Mouse (Mus musculus): ENCODE results near the gene Ampd2.

DNA sequence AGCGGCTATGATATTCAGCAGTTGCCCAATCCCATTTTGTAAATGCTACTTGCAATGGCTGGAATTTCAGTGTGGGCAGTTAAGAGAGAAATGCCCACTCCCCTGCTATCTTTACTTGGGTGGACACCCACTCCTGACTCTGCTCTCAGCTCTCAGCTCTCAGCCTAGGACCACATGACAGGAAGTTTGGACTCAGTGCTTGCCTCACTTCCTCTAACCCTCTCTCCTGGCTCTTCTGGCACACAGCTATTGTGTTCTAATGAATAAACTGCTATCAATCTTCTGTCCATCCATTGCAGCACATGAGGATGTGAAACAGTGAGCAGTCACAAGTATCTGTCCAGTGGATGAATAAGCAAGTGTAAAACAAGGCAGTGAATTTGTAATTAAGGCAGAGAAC, 46.0 kb upstream of the Ampd2 start:
- TF ChIP-seq CTCF (IDR thresholded peaks at IDR 0.05; ENCODE audit: control insufficient read depth, insufficient read depth, low read length) (no peak), POLR2A (IDR thresholded peaks at IDR 0.05; ENCODE audit: borderline replicate concordance, control insufficient read depth, low read depth, low read length) (no peak)
